Mouse (Mus musculus) layer of hippocampus, postnatal 25 days (tissue): ENCODE results near the gene Flywch2. TPM values are rescaled to one million over a fixed set of nuclear protein-coding genes. Genes with fewer than 3 reads are reported as not detected.

Experiments
- DNase-seq, 2 experiments: peaks; one replicate each; pipeline ENCODE4 v3.0.0; 2022; ENCODE audit warnings: mixed read lengths in 2 of 2, low spot score in 1 of 2; ENCODE audit errors: extremely low spot score in 1 of 2
- total RNA-seq, 2 experiments: library from RNA; stranded (reverse); gene quantifications; 2 replicates each; pipeline ENCODE4 v1.2.3; 2021

The Flywch2 gene
- 10 to 100 TPM; 11.3 to 18.4 TPM for total RNA-seq

DNA sequence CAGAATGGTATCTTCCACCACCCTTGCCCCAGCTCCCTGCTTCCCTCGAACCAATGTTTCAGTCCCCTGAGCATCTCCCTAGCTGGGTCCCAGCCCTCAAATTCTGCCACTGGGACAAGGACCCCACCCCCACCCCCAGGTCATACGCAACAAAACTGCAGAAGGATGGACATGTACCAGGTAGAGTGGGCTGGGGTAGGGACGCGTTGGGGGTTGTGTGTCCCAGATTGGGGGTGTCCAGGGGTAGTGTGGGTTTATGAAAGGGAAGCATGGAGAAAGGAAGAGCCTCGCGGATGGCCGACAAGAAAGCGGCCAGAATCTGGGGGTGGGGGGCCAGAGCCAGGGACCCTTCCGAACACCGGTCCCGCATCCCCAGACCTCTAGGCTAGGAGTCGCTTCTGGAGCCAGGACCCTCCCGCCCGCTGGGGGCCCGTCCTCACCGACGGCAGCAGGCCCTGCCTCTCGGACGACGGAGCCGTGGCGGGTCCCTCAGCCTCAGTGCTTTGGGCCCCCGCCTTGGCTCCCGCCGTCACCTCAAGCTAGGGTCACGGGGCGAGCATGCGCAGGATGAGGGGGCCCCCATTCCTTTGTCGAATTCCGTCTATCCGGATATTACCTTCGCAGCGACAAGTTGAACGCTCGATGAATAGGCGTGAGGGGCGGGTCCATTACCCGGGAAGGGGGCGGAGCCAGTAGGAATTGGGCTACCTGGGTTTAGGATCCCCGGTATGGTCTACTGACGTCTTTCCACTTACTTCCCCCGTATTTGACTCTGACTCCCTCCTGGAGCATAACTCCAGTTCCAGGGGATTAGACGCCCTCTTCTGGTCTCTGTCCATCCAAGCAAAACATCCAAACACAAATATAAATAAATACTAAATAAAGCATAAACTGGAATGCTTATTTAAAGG lies at the start of gene Flywch2:
Flywch2 (minus strand) TSS at position 521 of the 911 bp plus-strand sequence.
- peak; percentile 65 to 72 for DNase-seq

DNA sequence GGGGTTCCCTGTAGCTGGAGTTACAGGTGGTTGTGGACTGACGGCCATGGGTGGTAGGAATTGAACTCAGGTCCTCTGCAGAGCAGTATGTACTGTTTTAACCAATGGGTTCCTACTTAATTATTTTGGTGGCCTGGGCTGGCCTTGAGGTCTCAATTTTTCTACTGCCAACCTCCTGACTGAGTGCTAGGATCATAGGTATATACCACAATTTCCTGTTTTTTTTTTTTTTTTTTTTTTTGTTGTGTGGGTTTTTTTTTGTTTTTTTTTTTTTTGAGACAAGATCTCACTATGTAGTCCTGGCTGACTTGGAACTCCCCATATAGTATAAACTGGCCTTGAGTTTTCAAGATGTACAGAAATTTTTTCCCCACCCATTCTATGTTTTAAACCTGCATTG lies 45.3 kb upstream of the Flywch2 start:
- no peak for DNase-seq

- DNase-seq, result peak; percentile 73 to 76
These were observed 43.3 kb upstream of the Flywch2 start, which contains the start of gene Elob for GRCm38 (mm10) chr17:23829064-23829619. Gene Elob, minus strand, starts transcription at chr17:23829136.

DNA sequence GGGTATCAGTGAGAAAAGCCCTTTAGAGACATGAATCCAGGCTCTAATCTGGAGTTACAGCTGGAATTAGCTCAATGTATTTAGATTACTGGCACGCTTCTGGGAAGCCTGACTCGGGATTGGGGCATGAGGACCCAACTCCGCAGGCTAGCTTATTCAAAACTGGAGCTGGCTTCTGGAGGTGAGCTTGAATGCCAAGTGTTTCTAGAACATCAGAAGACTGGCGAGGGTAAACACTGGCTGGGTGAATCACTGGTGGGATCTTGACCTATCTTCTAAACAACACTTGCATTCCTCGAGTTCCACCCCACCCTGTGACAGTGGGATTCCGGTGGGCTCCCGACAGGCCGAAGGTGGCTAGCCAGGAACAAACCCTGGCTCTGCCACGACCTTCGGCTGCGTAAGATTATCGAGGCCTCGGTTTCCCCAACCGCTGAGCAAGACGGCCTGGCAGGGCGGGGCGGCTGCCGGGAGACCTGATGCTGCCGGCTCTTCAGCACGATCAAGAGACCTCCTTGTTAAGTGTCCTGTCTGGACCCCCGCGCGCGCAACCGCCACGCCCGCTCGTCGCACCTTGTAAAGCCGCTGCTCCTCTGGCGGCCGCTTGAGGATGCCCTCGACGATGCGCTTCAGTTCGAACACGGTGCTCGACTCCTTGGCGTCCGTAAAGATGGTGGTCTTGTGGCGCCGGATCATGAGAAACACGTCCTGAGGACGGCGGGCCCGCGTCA lies 42.6 kb upstream of the Flywch2 start:
- DNase-seq, result peak in 1 of 2 experiments; percentile 64

- DNase-seq, result no peak
These were observed 39.7 kb upstream of the Flywch2 start for GRCm38 (mm10) chr17:23825591-23825990.

DNA sequence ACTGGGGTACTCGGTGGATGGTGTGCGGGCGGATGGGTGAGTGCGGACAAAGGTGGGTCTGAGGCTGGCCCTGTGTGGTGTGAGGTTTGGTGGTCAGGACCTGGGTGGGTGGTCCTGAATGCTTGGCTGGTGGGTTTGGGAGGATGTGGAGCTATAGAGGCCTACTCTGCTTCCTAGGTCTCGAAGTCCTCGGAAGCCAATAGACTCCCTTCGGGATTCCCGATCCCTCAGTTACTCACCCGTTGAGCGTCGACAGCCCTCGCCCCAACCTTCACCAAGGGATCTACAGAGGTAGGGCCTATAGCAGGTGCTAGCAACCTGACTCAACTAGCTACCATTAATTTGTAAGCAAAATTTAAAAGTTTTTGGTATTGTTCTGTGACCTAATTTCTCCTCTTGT lies 37.7 kb upstream of the Flywch2 start:
- no peak for DNase-seq

- DNase-seq, result no peak
These were observed 37.1 kb upstream of the Flywch2 start for GRCm38 (mm10) chr17:23823018-23823417.

GRCm38 (mm10) chr17:23822094-23822493 lies 36.2 kb upstream of the Flywch2 start:
- DNase-seq, result no peak

- DNase-seq, result no peak
These were observed 34.9 kb upstream of the Flywch2 start for GRCm38 (mm10) chr17:23820731-23821130.

DNA sequence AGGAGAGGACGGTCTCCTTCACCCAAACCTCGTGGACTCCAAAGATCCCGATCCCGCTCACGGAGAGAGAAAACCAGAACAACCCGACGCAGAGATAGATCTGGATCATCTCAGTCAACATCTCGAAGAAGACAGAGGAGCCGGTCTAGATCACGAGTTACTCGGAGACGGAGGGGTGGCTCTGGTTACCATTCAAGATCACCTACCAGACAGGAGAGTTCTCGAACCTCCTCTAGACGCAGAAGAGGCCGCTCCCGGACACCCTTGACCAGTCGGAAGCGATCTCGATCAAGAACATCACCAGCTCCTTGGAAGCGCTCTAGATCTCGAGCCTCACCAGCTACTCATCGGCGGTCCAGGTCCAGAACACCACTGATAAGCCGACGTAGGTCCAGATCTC lies 33.4 kb upstream of the Flywch2 start:
- DNase-seq, result no peak

DNA sequence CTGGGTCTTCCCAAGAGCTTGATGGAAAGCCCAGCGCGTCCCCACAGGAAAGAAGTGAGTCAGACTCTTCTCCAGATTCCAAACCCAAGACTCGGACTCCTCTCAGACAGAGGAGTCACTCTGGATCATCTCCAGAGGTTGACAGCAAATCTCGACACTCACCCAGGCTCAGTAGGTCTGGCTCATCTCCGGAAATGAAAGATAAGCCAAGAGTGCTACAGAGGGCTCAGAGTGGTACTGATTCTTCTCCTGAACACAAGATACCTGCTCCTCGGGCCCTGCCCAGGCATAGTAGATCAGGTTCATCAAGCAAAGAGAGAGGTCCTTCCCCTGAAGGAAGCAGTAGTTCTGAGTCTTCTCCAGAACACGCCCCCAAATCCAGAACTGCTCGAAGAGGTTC lies 32.7 kb upstream of the Flywch2 start:
- DNase-seq, result no peak

GRCm38 (mm10) chr17:23815641-23816040 lies 29.8 kb upstream of the Flywch2 start:
- no peak for DNase-seq

DNA sequence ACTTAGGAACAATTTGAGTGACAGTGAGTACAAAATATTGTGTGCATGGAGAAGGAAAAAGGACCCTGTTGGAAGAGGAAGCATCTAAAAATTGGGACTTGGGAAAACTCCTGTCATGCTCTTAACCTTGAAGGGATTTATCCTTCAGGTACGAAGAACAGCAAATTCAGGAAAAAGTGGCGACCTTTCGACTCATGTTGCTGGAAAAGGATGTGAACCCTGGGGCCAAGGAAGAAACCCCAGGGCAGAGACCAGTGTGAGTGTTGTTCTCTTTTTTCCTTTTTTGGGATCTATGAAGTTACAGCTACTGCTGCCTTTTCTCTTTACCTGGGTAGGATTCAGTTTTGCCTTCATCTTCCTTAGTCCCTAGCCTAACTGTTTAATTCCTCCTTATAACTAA lies 22.0 kb upstream of the Flywch2 start:
- no peak for DNase-seq

DNA sequence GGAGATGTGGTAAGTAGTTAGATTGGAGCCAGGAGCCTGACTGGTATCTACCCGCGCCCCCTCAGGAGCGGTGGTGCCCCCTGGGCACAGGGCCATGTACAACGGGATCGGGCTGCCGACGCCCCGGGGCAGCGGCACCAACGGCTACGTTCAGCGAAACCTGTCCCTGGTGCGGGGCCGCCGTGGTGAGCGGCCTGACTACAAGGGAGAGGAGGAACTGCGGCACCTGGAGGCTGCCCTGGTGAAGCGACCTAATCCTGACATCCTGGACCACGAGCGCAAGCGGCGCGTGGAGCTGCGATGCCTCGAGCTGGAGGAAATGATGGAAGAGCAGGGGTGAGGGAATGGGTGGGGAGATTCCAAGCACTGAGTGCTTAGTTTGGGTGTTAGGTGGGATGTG lies 21.0 kb upstream of the Flywch2 start:
- DNase-seq, result no peak

- DNase-seq, result no peak
These were observed 18.7 kb upstream of the Flywch2 start for GRCm38 (mm10) chr17:23804426-23805085.

DNA sequence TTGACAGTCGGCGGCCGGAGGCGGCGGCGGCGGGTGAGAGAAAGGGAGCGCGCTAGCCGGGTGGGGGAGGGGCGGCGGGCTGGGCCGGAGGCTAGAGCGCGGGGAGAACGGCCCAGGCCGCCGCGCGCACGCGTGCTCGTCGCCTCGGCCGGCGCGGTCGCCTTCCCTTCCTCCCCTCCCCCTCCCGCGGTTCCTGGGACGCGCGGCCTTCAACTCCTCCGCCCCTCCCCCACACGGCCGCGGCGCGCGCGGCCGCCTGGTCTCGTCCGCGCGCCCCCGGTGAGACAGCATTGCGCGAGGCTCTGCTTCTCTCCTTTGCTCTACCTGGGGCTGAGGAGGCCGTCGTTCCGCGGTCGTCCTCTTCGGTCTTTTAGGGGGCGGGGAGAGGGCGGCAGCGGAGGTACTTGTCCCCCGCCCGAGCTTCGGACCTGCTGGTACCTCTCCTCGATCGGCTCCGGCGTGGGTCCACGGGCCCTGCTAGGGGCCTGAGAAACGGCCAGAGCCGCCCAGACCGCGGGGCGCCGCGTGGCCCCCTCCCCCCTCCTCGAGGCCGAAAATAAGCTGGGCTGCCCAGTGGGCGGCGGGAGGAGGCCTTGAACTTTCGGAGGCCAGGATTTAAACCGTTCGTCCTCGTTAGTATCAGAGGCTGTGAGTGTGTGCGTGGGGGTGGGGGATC lies 17.6 kb upstream of the Flywch2 start:
- peak in 1 of 2 experiments; percentile 65 for DNase-seq

- DNase-seq, result peak; percentile 86 to 94
These were observed 17.0 kb upstream of the Flywch2 start for GRCm38 (mm10) chr17:23802746-23803365.

DNA sequence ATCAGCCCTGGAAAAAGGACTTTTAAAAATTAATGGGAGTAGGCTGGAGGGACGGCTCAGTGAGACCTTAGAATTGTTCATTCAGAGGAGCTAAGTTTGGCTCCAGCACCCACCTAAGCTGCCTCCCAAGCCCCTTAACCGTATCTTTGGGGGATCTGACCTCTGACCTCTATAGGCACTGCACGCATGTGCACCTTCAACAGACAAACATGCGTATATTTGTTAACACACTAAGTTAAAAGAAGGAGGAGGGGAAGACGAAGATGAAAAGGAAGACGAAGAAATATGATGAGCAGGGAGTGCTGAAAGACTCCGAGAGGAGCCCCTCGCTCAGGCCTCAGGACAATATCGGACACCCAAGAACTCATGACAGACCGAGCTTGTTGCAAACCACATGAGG lies 15.7 kb upstream of the Flywch2 start:
- no peak for DNase-seq

DNA sequence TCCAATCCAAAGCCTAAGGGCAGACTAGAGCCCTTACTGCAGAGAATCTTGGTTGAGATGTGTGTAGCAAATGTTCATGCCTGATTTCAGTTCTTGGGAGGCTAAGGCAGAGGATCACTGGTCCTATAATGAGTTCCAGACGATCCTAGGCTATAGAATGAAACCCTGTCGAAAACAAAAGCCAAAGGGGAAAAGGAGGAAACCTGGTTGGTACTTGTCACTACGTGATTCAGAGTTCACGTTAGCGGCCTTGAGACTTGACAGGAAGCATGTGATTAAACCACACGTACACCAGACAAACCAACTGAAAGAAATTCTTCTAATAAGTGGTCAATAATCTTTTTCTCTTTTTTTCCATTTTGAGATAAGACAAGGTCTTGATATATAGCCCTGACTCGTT lies 11.4 kb upstream of the Flywch2 start:
- no peak for DNase-seq

GRCm38 (mm10) chr17:23795323-23795722 lies 9.4 kb upstream of the Flywch2 start:
- no peak for DNase-seq
